Mouse (Mus musculus) splenic B cell, adult 2 months (primary cell): ENCODE data around the gene Il20.

Experiments
- DNase-seq: peaks from one replicate; pipeline ENCODE4 v3.0.0-alpha.2; 2011; ENCODE audit warnings: low read depth, low spot score
- H3K27me3 ChIP-seq: 2 replicates; pipeline ENCODE4 v1.6.1; 2012; ENCODE audit warnings: mild to moderate bottlenecking, low read length, moderate library complexity, mixed read lengths; ENCODE audit not compliant: control insufficient read depth, poor library complexity, insufficient read depth, severe bottlenecking
- H3K36me3 ChIP-seq: 2 replicates; pipeline ENCODE4 v1.6.1; 2012; ENCODE audit warnings: mild to moderate bottlenecking, low read length, moderate library complexity, mixed read lengths; ENCODE audit not compliant: control insufficient read depth, poor library complexity, insufficient read depth, severe bottlenecking

The Il20 gene

DNA sequence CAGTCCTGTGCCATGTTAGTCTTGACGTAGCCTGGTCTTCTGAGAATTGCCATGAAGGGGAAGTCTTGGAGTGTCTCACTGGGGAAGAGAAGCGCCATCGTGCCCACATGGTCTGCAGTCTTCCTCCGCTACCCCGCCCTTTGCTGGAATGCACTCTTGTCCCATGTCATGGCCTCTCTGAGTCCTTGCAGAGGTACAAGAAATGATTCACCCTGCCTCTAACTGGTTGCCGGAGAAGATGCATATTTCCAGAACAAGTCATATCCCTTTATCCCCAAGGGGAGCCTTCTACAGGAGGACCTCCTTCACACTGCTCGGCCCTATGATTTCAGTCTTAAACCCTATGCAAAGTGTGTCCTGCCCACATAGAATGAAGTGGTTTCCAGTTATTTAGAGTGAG is 31.3 kb downstream of the Il20 start:
- no peak for DNase-seq
- H3K36me3 ChIP-seq: peaks cover 37% of the 10 kb centered on the region
- H3K27me3 ChIP-seq: no peaks in the 10 kb centered on the region

DNA sequence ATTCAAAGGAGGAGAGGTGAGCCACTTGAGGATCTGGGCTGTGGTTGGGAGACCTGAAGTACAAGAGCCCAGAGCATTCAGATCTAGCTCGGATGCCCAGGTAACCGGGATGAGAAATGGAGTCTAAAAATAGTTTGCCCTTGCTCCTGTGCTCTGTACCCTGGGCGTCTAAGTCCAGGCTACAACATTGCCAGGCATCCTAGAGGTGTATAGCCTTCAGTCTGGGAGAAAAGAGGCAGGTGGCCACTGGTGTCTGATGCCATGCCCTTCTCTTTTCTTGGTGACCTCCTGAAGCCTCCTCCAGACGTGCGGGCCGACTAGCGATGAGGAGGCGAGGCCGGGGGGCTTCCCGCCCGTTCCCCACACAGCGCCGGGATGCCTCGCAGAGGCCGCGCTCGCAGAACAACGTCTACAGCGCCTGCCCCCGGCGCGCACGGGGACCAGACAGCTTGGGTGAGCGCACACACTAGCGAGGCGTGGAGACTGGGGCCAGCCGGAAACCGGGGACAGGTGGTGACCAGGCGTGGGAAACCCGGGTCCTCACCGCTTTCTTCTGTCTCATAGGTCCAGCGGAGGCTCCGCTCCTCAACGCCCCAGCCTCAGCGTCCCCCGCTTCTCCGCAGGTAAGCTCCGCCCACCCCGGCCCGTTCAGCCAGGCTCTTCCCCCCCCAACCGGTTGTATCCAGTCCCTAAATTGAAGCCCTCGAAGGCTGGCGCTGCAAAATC is 33.2 kb downstream of the Il20 start:
- DNase-seq: peak; percentile 63

GRCm38 (mm10) chr1:130876931-130877509 is 34.2 kb downstream of the Il20 start:
- peaks cover 37% of the 10 kb centered on the region for H3K36me3 ChIP-seq
- peak; percentile 86 for DNase-seq
- H3K27me3 ChIP-seq: no peaks in the 10 kb centered on the region

More for the DNA sequence above, 33.2 kb downstream of the Il20 start:
- Histone ChIP-seq H3K36me3 (peaks cover 37% of the 10 kb centered on the region), H3K27me3 (no peaks in the 10 kb centered on the region)

DNA sequence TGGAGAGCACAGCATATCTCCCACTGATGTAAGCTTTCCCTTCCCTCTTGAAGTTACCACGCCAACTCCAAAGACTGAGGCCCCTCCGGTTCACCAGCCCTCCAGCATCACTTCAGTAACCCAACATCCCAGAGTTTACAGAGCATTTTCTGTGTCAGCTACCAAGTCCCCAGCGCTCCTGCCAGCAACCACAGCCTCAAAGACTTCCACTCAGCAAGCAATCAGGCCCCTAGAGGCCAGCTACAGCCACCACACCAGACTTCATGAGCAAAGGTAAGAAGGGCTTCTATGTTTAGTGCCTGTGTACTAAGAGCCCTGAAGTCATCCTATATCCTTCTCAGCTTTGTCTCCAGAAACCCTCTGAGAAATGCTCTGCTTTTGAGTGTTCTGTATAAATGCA is 35.3 kb downstream of the Il20 start:
- DNase-seq: no peak
- peaks cover 35% of the 10 kb centered on the region for H3K36me3 ChIP-seq

GRCm38 (mm10) chr1:130875139-130875538 is 36.1 kb downstream of the Il20 start:
- no peaks in the 10 kb centered on the region for H3K27me3 ChIP-seq
- DNase-seq: peak; percentile 70
- H3K36me3 ChIP-seq: peaks cover 30% of the 10 kb centered on the region

More for the DNA sequence above, 35.3 kb downstream of the Il20 start:
- no peaks in the 10 kb centered on the region for H3K27me3 ChIP-seq

- H3K27me3 ChIP-seq: no peaks in the 10 kb centered on the region
- peak; percentile 54 for DNase-seq
These were observed 38.3 kb downstream of the Il20 start for GRCm38 (mm10) chr1:130872912-130873311.

DNA sequence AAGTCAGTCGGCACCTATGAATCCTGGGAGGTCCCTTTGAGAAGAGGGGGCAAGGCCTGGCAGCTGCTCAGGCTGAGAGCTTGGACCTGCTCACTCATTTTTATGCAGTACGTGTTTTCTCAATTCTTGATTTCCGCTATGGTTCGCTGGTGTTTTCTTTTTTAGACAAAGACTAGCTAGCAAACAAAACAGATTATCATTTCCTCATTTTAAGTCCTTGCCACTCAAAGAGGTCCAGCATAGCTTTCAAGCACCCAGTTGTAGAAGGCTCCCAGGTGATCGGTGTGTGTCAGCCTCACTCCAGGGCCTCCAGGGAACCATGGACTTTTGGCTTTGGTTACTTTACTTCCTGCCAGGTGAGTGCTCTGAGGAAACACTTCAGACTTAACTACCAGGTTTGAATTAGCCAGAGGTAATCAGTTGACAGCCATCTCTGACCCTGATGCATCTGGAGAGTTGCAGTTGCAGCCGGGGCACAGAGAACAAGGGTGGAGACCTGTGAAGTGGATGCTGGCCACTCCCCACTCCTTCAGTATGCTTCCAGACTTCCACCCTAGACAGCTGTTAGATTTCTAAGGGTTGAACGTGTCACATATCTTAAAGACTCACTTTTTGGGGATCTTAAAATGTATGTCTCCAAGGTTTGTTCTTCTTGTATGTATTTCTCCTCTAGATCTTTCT is 45.6 kb downstream of the Il20 start, which contains the start of gene Fcmr:
TSS of gene Fcmr (plus strand) at position 129 of the 681 bp plus-strand sequence.
- H3K27me3 ChIP-seq: no peaks in the 10 kb centered on the region
- peak; percentile 82 for DNase-seq
- no peaks in the 10 kb centered on the region for H3K36me3 ChIP-seq

More at GRCm38 (mm10) chr1:130872912-130873311, 38.3 kb downstream of the Il20 start:
- H3K36me3 ChIP-seq: peaks cover 15% of the 10 kb centered on the region

GRCm38 (mm10) chr1:130864741-130865140 is 46.5 kb downstream of the Il20 start:
- Histone ChIP-seq H3K36me3 (no peaks in the 10 kb centered on the region), H3K27me3 (no peaks in the 10 kb centered on the region)
- peak; percentile 57 for DNase-seq

- DNase-seq: peak; percentile 92
- Histone ChIP-seq H3K27me3 (no peaks in the 10 kb centered on the region), H3K36me3 (no peaks in the 10 kb centered on the region)
These were observed 47.0 kb downstream of the Il20 start for GRCm38 (mm10) chr1:130864238-130864637.

DNA sequence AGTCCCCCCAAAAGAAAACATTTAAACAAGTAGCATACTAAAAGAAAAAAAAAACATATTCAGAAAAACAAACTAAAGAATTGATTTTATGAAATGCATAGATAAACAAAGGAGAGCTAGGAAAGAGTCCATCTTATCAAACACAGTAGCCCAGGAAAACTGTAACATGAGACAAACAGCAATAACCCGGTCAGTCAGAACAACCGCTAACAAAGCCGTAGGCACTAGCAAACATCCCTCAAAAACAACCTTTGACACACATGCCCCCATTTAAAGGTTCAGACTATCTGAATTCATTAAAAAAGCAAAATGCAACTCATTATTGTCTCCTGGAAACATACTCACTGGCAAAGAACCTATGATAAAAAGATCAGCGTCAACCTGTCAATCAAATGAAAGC is 53.8 kb downstream of the Il20 start:
- Histone ChIP-seq H3K36me3 (no peaks in the 10 kb centered on the region), H3K27me3 (no peaks in the 10 kb centered on the region)

More for the DNA sequence above, 53.8 kb downstream of the Il20 start:
- DNase-seq: no peak
